Mouse (Mus musculus): ENCODE data around the gene Gsx1. TPM values are rescaled to one million over a fixed set of nuclear protein-coding genes. Genes with fewer than 3 reads are reported as not detected.

The Gsx1 gene
- 0.23 and 0.25 TPM in 2 replicates for polyA plus RNA-seq (2021; fragmentation: Nextera tagmentation)
- long read RNA-seq, experiment 1, result 0 reads
- long read RNA-seq, experiment 2, partial matches to known transcripts, result 0 of 1 reads
- long read RNA-seq, experiment 2, other reads (novel, unspliced or antisense), result 0 of 1 reads

GRCm38 (mm10) chr5:147188571-147188975 lies at the start of gene Gsx1:
TSS of gene Gsx1 (plus strand) at chr5:147188696.

Other genes starting within 250 kb of the Gsx1 start
- gene Gtf3a, start 240.0 kb upstream of the Gsx1 start, polyA plus RNA-seq (2021; fragmentation: Nextera tagmentation), result 56.7 and 59.4 TPM in 2 replicates
- gene Mtif3, start 224.9 kb upstream of the Gsx1 start, polyA plus RNA-seq (2021; fragmentation: Nextera tagmentation), result 28.0 and 29.9 TPM in 2 replicates
- 1.7 and 1.8 TPM in 2 replicates for gene Lnx2, start 112.1 kb upstream of the Gsx1 start, polyA plus RNA-seq (2021; fragmentation: Nextera tagmentation)
- gene Polr1d, start 111.6 kb upstream of the Gsx1 start, polyA plus RNA-seq (2021; fragmentation: Nextera tagmentation), result 149 and 161 TPM in 2 replicates
- not detected in 2 replicates for gene Pdx1, start 81.3 kb downstream of the Gsx1 start, polyA plus RNA-seq (2021; fragmentation: Nextera tagmentation)
- not detected in 2 replicates for gene Cdx2, start 118.6 kb downstream of the Gsx1 start, polyA plus RNA-seq (2021; fragmentation: Nextera tagmentation)
- not detected in 2 replicates for gene Urad, start 133.7 kb downstream of the Gsx1 start, polyA plus RNA-seq (2021; fragmentation: Nextera tagmentation)
- gene Flt3, start 211.8 kb downstream of the Gsx1 start, polyA plus RNA-seq (2021; fragmentation: Nextera tagmentation), result 1.4 TPM in 2 replicates
- gene Pan3, start 241.5 kb downstream of the Gsx1 start, polyA plus RNA-seq (2021; fragmentation: Nextera tagmentation), result 32.5 and 49.5 TPM in 2 replicates

Measured in layer of hippocampus, adult 6 months (tissue).